Comparison of ENCODE assay signal across 9 mouse cellular contexts in genomic region chr13:113877420-113877819, GRCm38 (mm10).
DNase-seq lines count a peak whose midpoint lies in the region; ATAC-seq and TF ChIP-seq lines count a peak whose summit lies in the region.
"Had no signal": no experiment of that assay in that cellular context is flagged by ENCODE, and none has a peak within 500 bp of the region (broad histone marks: within the 10 kb centered on the region; RNA-seq: fewer than 3 reads in every experiment).

No protein-coding gene starts in this region.

- ATAC-seq in liver, embryonic 11.5 days (replicated peaks; ENCODE audit: low FRiP score), result no peak
- peak; percentile 71 for ATAC-seq in Patski
- peak; percentile 89 for ATAC-seq in common myeloid progenitor, adult 5-6 weeks (replicated peaks; ENCODE audit: low read depth, poor library complexity, severe bottlenecking)
- ATAC-seq in midbrain, embryonic 14.5 days (ENCODE audit: low FRiP score, low TSS enrichment), result no peak

- WGBS in liver, embryonic 11.5 days, result 24% methylated on average over 5 of the region's 5 CpGs
- 13% methylated on average over 5 of the region's 5 CpGs for WGBS in midbrain, embryonic 14.5 days

- H3K27ac ChIP-seq in liver, embryonic 11.5 days (ENCODE audit: low read depth, low read length), result no peak overlapping the region
- no peak overlapping the region for H3K27ac ChIP-seq in midbrain, embryonic 14.5 days (replicated peaks; ENCODE audit: low read depth, low read length)
- H3K27ac ChIP-seq: embryonic facial prominence, embryonic 15.5 days had no signal

- H3K9ac ChIP-seq in liver, embryonic 11.5 days (ENCODE audit: low read depth, low read length), result no peak overlapping the region
- H3K9ac ChIP-seq in midbrain, embryonic 14.5 days (replicated peaks; ENCODE audit: low read length), result no peak overlapping the region
- H3K9ac ChIP-seq: embryonic facial prominence, embryonic 15.5 days had no signal

- intact Hi-C loops in gastrocnemius, postnatal 14 days (cut with DNase I; ENCODE audit: low total_unique reads), result loop anchor here (5.0 kb wide), 1 partner anchor 915 kb away; no protein-coding TSS in a partner anchor

- no peaks in the 10 kb centered on the region for H3K9me3 ChIP-seq in liver, embryonic 11.5 days (ENCODE audit: control insufficient read depth, low read length)
- no peaks in the 10 kb centered on the region for H3K9me3 ChIP-seq in midbrain, embryonic 14.5 days (ENCODE audit: control insufficient read depth, low read length)
- H3K9me3 ChIP-seq: embryonic facial prominence, embryonic 15.5 days had no signal

- no peak overlapping the region for H3K4me2 ChIP-seq in liver, embryonic 11.5 days
- H3K4me2 ChIP-seq in midbrain, embryonic 14.5 days (ENCODE audit: low read length), result no peak overlapping the region
- H3K4me2 ChIP-seq: embryonic facial prominence, embryonic 15.5 days had no signal

- no peaks in the 10 kb centered on the region for H3K27me3 ChIP-seq in liver, embryonic 11.5 days (replicated peaks; ENCODE audit: control insufficient read depth, insufficient read depth, low read length)
- H3K27me3 ChIP-seq in Patski, result no peaks in the 10 kb centered on the region
- H3K27me3 ChIP-seq in midbrain, embryonic 14.5 days (ENCODE audit: control insufficient read depth, insufficient read depth, low read length), result no peaks in the 10 kb centered on the region
- H3K27me3 ChIP-seq: embryonic facial prominence, embryonic 15.5 days had no signal

- TF ChIP-seq CTCF in Patski (IDR thresholded peaks at IDR 0.05), result peak; percentile 97

- in situ Hi-C loops in Patski (cut with MboI; ENCODE audit: low pct_unique_long_range_greater_than_20kb), result loop anchor here (5.0 to 25.0 kb wide), 7 partner anchors 200 to 1080 kb away; no protein-coding TSS in a partner anchor

- no peaks in the 10 kb centered on the region for H3K36me3 ChIP-seq in liver, embryonic 11.5 days (ENCODE audit: control insufficient read depth, insufficient read depth, low read length)
- no peaks in the 10 kb centered on the region for H3K36me3 ChIP-seq in midbrain, embryonic 14.5 days (ENCODE audit: control insufficient read depth, insufficient read depth, low read length)
- H3K36me3 ChIP-seq: embryonic facial prominence, embryonic 15.5 days had no signal

- DNase-seq in liver, result peak; percentile 57
- DNase-seq in liver, embryonic 11.5 days (ENCODE audit: low spot score), result no peak
- no peak for DNase-seq in Patski (ENCODE audit: low read depth, low spot score)
- DNase-seq in gastrocnemius, postnatal 14 days, result peak; percentile 61
- DNase-seq in layer of hippocampus, postnatal 10 days (ENCODE audit: low spot score in 2 of 2), result peak; percentile 68 to 79
- peak; percentile 90 for DNase-seq in midbrain, embryonic 14.5 days
- peak; percentile 73 for DNase-seq in testis, postnatal 10 days (ENCODE audit: low spot score)

- peaks cover 13% of the 10 kb centered on the region; the same call in 1 of the 2 replicates for H3K4me1 ChIP-seq in liver, embryonic 11.5 days (replicated peaks; ENCODE audit: control insufficient read depth, insufficient read depth, low read length)
- H3K4me1 ChIP-seq in midbrain, embryonic 14.5 days (ENCODE audit: control insufficient read depth, insufficient read depth, low read length), result peaks cover 29% of the 10 kb centered on the region

- POLR2A ChIA-PET in Patski (lab: Charles Lee), result no interaction called here

- CTCF ChIA-PET in Patski (lab: Charles Lee), result interaction anchor here (0.7 to 2.1 kb wide), 8 partner anchors 13 to 918 kb away, joined by 3 to 7 read pairs (median 4); no protein-coding TSS in a partner anchor

- H3K4me3 ChIP-seq in liver, embryonic 11.5 days (ENCODE audit: low read depth, low read length), result no peak overlapping the region
- H3K4me3 ChIP-seq in midbrain, embryonic 14.5 days (replicated peaks; ENCODE audit: low read depth, low read length), result no peak overlapping the region
- H3K4me3 ChIP-seq: embryonic facial prominence, embryonic 15.5 days had no signal

Comparison
In these comparisons a context has a peak if more than half of its experiments do, and no peak if none do; other contexts are left out.
1. DNase-seq: peak in liver (single experiment), gastrocnemius, postnatal 14 days (single experiment), layer of hippocampus, postnatal 10 days (2 of 2), midbrain, embryonic 14.5 days (single experiment) and testis, postnatal 10 days (single experiment); none in liver, embryonic 11.5 days (single experiment) and Patski (single experiment).
2. ATAC-seq: peak in Patski (single experiment) and common myeloid progenitor, adult 5-6 weeks (single experiment); none in liver, embryonic 11.5 days (single experiment) and midbrain, embryonic 14.5 days (single experiment).